24 mouse cellular contexts compared by ENCODE assay signal in genomic region chr2:91436713-91437112, GRCm38 (mm10). TPM values are rescaled to one million over a fixed set of nuclear protein-coding genes. Genes with fewer than 3 reads are reported as not detected.
A peak's percentile ranks its signal among the peaks of the same experiment; 100 is the strongest.
DNase-seq lines count a peak whose midpoint lies in the region; ATAC-seq and TF ChIP-seq lines count a peak whose summit lies in the region.
"Had no signal": no experiment of that assay in that cellular context is flagged by ENCODE, and none has a peak within 500 bp of the region (broad histone marks: within the 10 kb centered on the region; RNA-seq: fewer than 3 reads in every experiment).

No protein-coding gene starts in this region.

- no peak overlapping the region for H3K4me3 ChIP-seq in heart, embryonic 10.5 days
- H3K4me3 ChIP-seq in heart, adult 2 months, result no peak overlapping the region
- H3K4me3 ChIP-seq in heart, embryonic 16.5 days (ENCODE audit: low read length), result no peak overlapping the region
- H3K4me3 ChIP-seq in midbrain, embryonic 13.5 days (replicated peaks), result no peak overlapping the region
- H3K4me3 ChIP-seq in midbrain, embryonic 14.5 days (replicated peaks; ENCODE audit: low read depth, low read length), result no peak overlapping the region
- H3K4me3 ChIP-seq: embryonic facial prominence, embryonic 15.5 days; hindbrain, embryonic 12.5 days; limb, embryonic 13.5 days; liver, embryonic 12.5 days; midbrain, embryonic 10.5 days; neural tube, embryonic 15.5 days had no signal

- intact Hi-C loops in heart, adult 2 months (cut with DNase I), result no loop called here
- intact Hi-C loops in heart, postnatal 10 days (cut with DNase I), result no loop called here
- intact Hi-C loops in left cerebral cortex, postnatal 36 days (cut with DNase I), result no loop called here

- 0 out of 2 replicates have a peak overlapping the region, but pooled peaks have one; percentile 37 for H3K27ac ChIP-seq in heart, embryonic 10.5 days
- H3K27ac ChIP-seq in heart, adult 2 months, result no peak overlapping the region
- H3K27ac ChIP-seq in heart, embryonic 16.5 days (ENCODE audit: low read length), result peak overlapping the region; percentile 83
- H3K27ac ChIP-seq in midbrain, embryonic 13.5 days, result 0 out of 2 replicates have a peak overlapping the region, but pooled peaks have one; percentile 30
- H3K27ac ChIP-seq in midbrain, embryonic 14.5 days (replicated peaks; ENCODE audit: low read depth, low read length), result no peak overlapping the region
- H3K27ac ChIP-seq: embryonic facial prominence, embryonic 15.5 days; hindbrain, embryonic 12.5 days; limb, embryonic 13.5 days; liver, embryonic 12.5 days; midbrain, embryonic 10.5 days; neural tube, embryonic 15.5 days had no signal

- no peaks in the 10 kb centered on the region for H3K9me3 ChIP-seq in heart, embryonic 10.5 days
- no peaks in the 10 kb centered on the region for H3K9me3 ChIP-seq in heart, embryonic 16.5 days (replicated peaks; ENCODE audit: control insufficient read depth, low read length)
- no peaks in the 10 kb centered on the region for H3K9me3 ChIP-seq in midbrain, embryonic 13.5 days
- H3K9me3 ChIP-seq in midbrain, embryonic 14.5 days (ENCODE audit: control insufficient read depth, low read length), result no peaks in the 10 kb centered on the region
- H3K9me3 ChIP-seq: embryonic facial prominence, embryonic 15.5 days; G1E; hindbrain, embryonic 12.5 days; limb, embryonic 13.5 days; liver, embryonic 12.5 days; midbrain, embryonic 10.5 days; neural tube, embryonic 15.5 days had no signal

- no peaks in the 10 kb centered on the region for H3K79me2 ChIP-seq in heart, adult 2 months (replicated peaks; ENCODE audit: control insufficient read depth, insufficient read depth, low read length)

- no peak overlapping the region; the same call in 1 of the 2 replicates for H3K4me2 ChIP-seq in heart, embryonic 16.5 days (ENCODE audit: low read depth, low read length)
- no peak overlapping the region for H3K4me2 ChIP-seq in midbrain, embryonic 13.5 days (replicated peaks)
- no peak overlapping the region for H3K4me2 ChIP-seq in midbrain, embryonic 14.5 days (ENCODE audit: low read length)
- H3K4me2 ChIP-seq: embryonic facial prominence, embryonic 15.5 days; hindbrain, embryonic 12.5 days; limb, embryonic 13.5 days; liver, embryonic 12.5 days; neural tube, embryonic 15.5 days had no signal

- ATAC-seq in heart, embryonic 16.5 days (replicated peaks; ENCODE audit: extremely low read depth, insufficient read depth, low FRiP score), result no peak
- ATAC-seq in midbrain, embryonic 13.5 days, result no peak
- no peak for ATAC-seq in midbrain, embryonic 14.5 days (ENCODE audit: low FRiP score, low TSS enrichment)
- ATAC-seq: intestine, postnatal 0 days; liver, embryonic 12.5 days; Patski had no signal

- DNase-seq in heart, embryonic 10.5 days (ENCODE audit: low spot score), result peak; percentile 19
- DNase-seq in heart, adult 2 months, result no peak
- no peak for DNase-seq in heart, postnatal 10 days
- DNase-seq in midbrain, embryonic 14.5 days, result no peak
- no peak for DNase-seq in left cerebral cortex, postnatal 36 days (ENCODE audit: low spot score in 2 of 2)
- DNase-seq: adrenal gland, postnatal 36 days; B cell, adult 2 months; cerebellum, adult 9-10 months; gastrocnemius, postnatal 36 days; kidney, postnatal 25 days; thymus, adult 18-20 months; thymus, postnatal 36 days had no signal

- H3K9ac ChIP-seq in heart, adult 2 months (ENCODE audit: low read depth, low read length), result no peak overlapping the region
- no peak overlapping the region for H3K9ac ChIP-seq in heart, embryonic 16.5 days (ENCODE audit: low read length)
- no peak overlapping the region for H3K9ac ChIP-seq in midbrain, embryonic 13.5 days (replicated peaks)
- no peak overlapping the region for H3K9ac ChIP-seq in midbrain, embryonic 14.5 days (replicated peaks; ENCODE audit: low read length)
- H3K9ac ChIP-seq: embryonic facial prominence, embryonic 15.5 days; hindbrain, embryonic 12.5 days; limb, embryonic 13.5 days; liver, embryonic 12.5 days; neural tube, embryonic 15.5 days had no signal

- 87% methylated on average over 8 of the region's 8 CpGs for WGBS in heart, embryonic 10.5 days
- 72% methylated on average over 8 of the region's 8 CpGs for WGBS in heart, adult 2 months
- WGBS in heart, embryonic 16.5 days, result 64% methylated on average over 8 of the region's 8 CpGs
- 62% methylated on average over 8 of the region's 8 CpGs for WGBS in midbrain, embryonic 13.5 days
- WGBS in midbrain, embryonic 14.5 days, result 71% methylated on average over 8 of the region's 8 CpGs

- no peaks in the 10 kb centered on the region for H3K36me3 ChIP-seq in heart, embryonic 10.5 days
- no peaks in the 10 kb centered on the region for H3K36me3 ChIP-seq in heart, adult 2 months (ENCODE audit: control insufficient read depth, insufficient read depth, low read length)
- no peaks in the 10 kb centered on the region for H3K36me3 ChIP-seq in heart, embryonic 16.5 days (ENCODE audit: control insufficient read depth, insufficient read depth)
- 0 out of 2 replicates have a peak, but pooled peaks cover 3% of the 10 kb centered on the region for H3K36me3 ChIP-seq in midbrain, embryonic 13.5 days
- H3K36me3 ChIP-seq in midbrain, embryonic 14.5 days (ENCODE audit: control insufficient read depth, insufficient read depth, low read length), result no peaks in the 10 kb centered on the region
- H3K36me3 ChIP-seq: embryonic facial prominence, embryonic 15.5 days; G1E; limb, embryonic 13.5 days; liver, embryonic 12.5 days; neural tube, embryonic 15.5 days had no signal

- no peak for TF ChIP-seq CTCF in heart, adult 2 months (IDR thresholded peaks at IDR 0.05)

- H3K4me1 ChIP-seq in heart, embryonic 10.5 days, result peaks cover 6% of the 10 kb centered on the region; the same call in 1 of the 2 replicates
- no peaks in the 10 kb centered on the region; the same call in 1 of the 2 replicates for H3K4me1 ChIP-seq in heart, adult 2 months (ENCODE audit: control insufficient read depth, insufficient read depth, low read length)
- peaks cover 12% of the 10 kb centered on the region for H3K4me1 ChIP-seq in heart, embryonic 16.5 days (ENCODE audit: control insufficient read depth, insufficient read depth, low read length)
- peaks cover 14% of the 10 kb centered on the region for H3K4me1 ChIP-seq in midbrain, embryonic 13.5 days (replicated peaks)
- no peaks in the 10 kb centered on the region for H3K4me1 ChIP-seq in midbrain, embryonic 14.5 days (ENCODE audit: control insufficient read depth, insufficient read depth, low read length)
- H3K4me1 ChIP-seq: hindbrain, embryonic 12.5 days; limb, embryonic 13.5 days; liver, embryonic 12.5 days; neural tube, embryonic 15.5 days had no signal

- H3K27me3 ChIP-seq in heart, embryonic 10.5 days (ENCODE audit: insufficient read depth, poor library complexity, severe bottlenecking), result no peaks in the 10 kb centered on the region
- no peaks in the 10 kb centered on the region for H3K27me3 ChIP-seq in heart, adult 2 months (ENCODE audit: control insufficient read depth, insufficient read depth, low read length)
- H3K27me3 ChIP-seq in heart, embryonic 16.5 days (ENCODE audit: control insufficient read depth, insufficient read depth, low read length), result no peaks in the 10 kb centered on the region
- H3K27me3 ChIP-seq in midbrain, embryonic 13.5 days, result no peaks in the 10 kb centered on the region
- no peaks in the 10 kb centered on the region for H3K27me3 ChIP-seq in midbrain, embryonic 14.5 days (ENCODE audit: control insufficient read depth, insufficient read depth, low read length)
- H3K27me3 ChIP-seq: CH12.LX; embryonic facial prominence, embryonic 15.5 days; hindbrain, embryonic 12.5 days; limb, embryonic 13.5 days; liver, embryonic 12.5 days; neural tube, embryonic 15.5 days; Patski had no signal

- TF ChIP-seq POLR2A in heart, adult 2 months (IDR thresholded peaks at IDR 0.05; ENCODE audit: insufficient read depth, low read depth, low read length), result no peak

- no peak for TF ChIP-seq EP300 in heart, adult 2 months (IDR thresholded peaks at IDR 0.05; ENCODE audit: insufficient read depth, low read depth, low read length)

RNA-seq across cellular contexts. Expression of gene 1110051M20Rik, which starts 7.8 kb away (rescaled TPM):
- polyA plus RNA-seq in heart, embryonic 10.5 days (2016; fragmentation: Nextera tagmentation; extraction: Ambion mirVana), result 43.2 and 50.1 TPM in 2 replicates
- 10 to 100 TPM in 1 of 2 experiments, 1 to 10 TPM in 1; 8.4 to 13.2 TPM for total RNA-seq in heart, adult 2 months (2021)
- polyA plus RNA-seq in heart, adult 2 months (2012; rRNA removed), result 14.7 and 18.4 TPM in 2 replicates
- polyA plus RNA-seq in heart, embryonic 16.5 days (2015; fragmentation: Nextera tagmentation; extraction: Ambion mirVana), result 42.9 and 46.0 TPM in 2 replicates
- 10 to 100 TPM in 1 of 2 experiments, 1 to 10 TPM in 1; 9.5 to 12.9 TPM for total RNA-seq in heart, postnatal 10 days (2021)
- polyA plus RNA-seq in midbrain, embryonic 13.5 days (2015; fragmentation: Nextera tagmentation; extraction: Ambion mirVana), result 147 and 165 TPM in 2 replicates
- 175 and 176 TPM in 2 replicates for polyA plus RNA-seq in midbrain, embryonic 14.5 days (2014; fragmentation: Nextera tagmentation; extraction: Ambion mirVana)
- 100 to 1,000 TPM; 100 to 103 TPM for total RNA-seq in left cerebral cortex, postnatal 36 days (2021)

RNA-seq across cellular contexts. Expression of gene Lrp4, which starts 20.6 kb away (rescaled TPM):
- 4.6 and 5.7 TPM in 2 replicates for polyA plus RNA-seq in heart, embryonic 10.5 days (2016; fragmentation: Nextera tagmentation; extraction: Ambion mirVana)
- total RNA-seq in heart, adult 2 months (2021), result 10 to 100 TPM; 10.6 to 12.3 TPM
- 3.8 and 6.7 TPM in 2 replicates for polyA plus RNA-seq in heart, adult 2 months (2012; rRNA removed)
- polyA plus RNA-seq in heart, embryonic 16.5 days (2015; fragmentation: Nextera tagmentation; extraction: Ambion mirVana), result 3.9 and 4.5 TPM in 2 replicates
- 10 to 100 TPM; 11.4 to 13.3 TPM for total RNA-seq in heart, postnatal 10 days (2021)
- polyA plus RNA-seq in midbrain, embryonic 13.5 days (2015; fragmentation: Nextera tagmentation; extraction: Ambion mirVana), result 7.1 and 10.2 TPM in 2 replicates
- polyA plus RNA-seq in midbrain, embryonic 14.5 days (2014; fragmentation: Nextera tagmentation; extraction: Ambion mirVana), result 2.8 and 4.7 TPM in 2 replicates
- 10 to 100 TPM; 24.7 to 29.6 TPM for total RNA-seq in left cerebral cortex, postnatal 36 days (2021)
- polyA plus RNA-seq: G1E had no signal

Comparison
In these comparisons a context has a peak if more than half of its experiments do, and no peak if none do; other contexts are left out.
1. H3K27ac ChIP-seq: peak in heart, embryonic 10.5 days (single experiment), heart, embryonic 16.5 days (single experiment) and midbrain, embryonic 13.5 days (single experiment); none in heart, adult 2 months (single experiment) and midbrain, embryonic 14.5 days (single experiment).